Mouse (Mus musculus) cerebellum, adult 2 months (tissue): ENCODE data around the gene Lcorl.

Experiments
- CTCF ChIP-seq: fragments of 200-500 bp; IDR thresholded peaks from 2 replicates; pipeline ENCODE4 v1.5.1; 2011; ENCODE audit warnings: low read depth, mild to moderate bottlenecking, control low read depth, low read length, moderate library complexity, borderline replicate concordance; ENCODE audit not compliant: insufficient read depth
- POLR2A ChIP-seq: fragments of 200-500 bp; IDR thresholded peaks from 2 replicates; pipeline ENCODE4 v1.6.1; 2011; ENCODE audit warnings: low read length, control low read depth, borderline replicate concordance; ENCODE audit not compliant: insufficient read depth

GRCm38 (mm10) chr5:45669234-45669597 lies 188.2 kb downstream of the Lcorl start:
- TF ChIP-seq CTCF, result no peak
- no peak for TF ChIP-seq POLR2A
